Mouse (Mus musculus) inflammation-experienced regulatory T-cells, adult 16 weeks (primary cell): ENCODE measurements around the gene 4930563M21Rik. TPM values are rescaled to one million over a fixed set of nuclear protein-coding genes. Genes with fewer than 3 reads are reported as not detected.

ENCODE experiments used
- polyA plus RNA-seq: library from polyadenylated mRNA; unstranded; fragments of 100-300 nt; shearing (Covaris generic); gene quantifications from one replicate; pipeline ENCODE4 v1.2.1, GENCODE M21; 2017

4930563M21Rik gene
- polyA plus RNA-seq, result not detected

GRCm38 (mm10) chr9:56010450-56010849 lies at the start of gene 4930563M21Rik:
TSS of gene 4930563M21Rik (minus strand) at chr9:56010550.

GRCm38 (mm10) chr9:56041372-56042180 lies 31.2 kb upstream of the 4930563M21Rik start, which contains the start of gene Rcn2:
TSS of gene Rcn2 (plus strand) at chr9:56041845.

GRCm38 (mm10) chr9:55937664-55938617 lies 72.4 kb downstream of the 4930563M21Rik start, which contains the start of gene Scaper:
TSS of gene Scaper (minus strand) at chr9:55938119.

Other genes with a start within 250 kb of the 4930563M21Rik start
- 33.9 TPM for gene Scaper, start 72.4 kb downstream of the 4930563M21Rik start, polyA plus RNA-seq
- gene Rcn2, start 31.3 kb upstream of the 4930563M21Rik start, polyA plus RNA-seq, result 19.4 TPM
- 170 TPM for gene Pstpip1, start 79.4 kb upstream of the 4930563M21Rik start, polyA plus RNA-seq
- 61.3 TPM for gene Tspan3, start 154.9 kb upstream of the 4930563M21Rik start, polyA plus RNA-seq